Mouse (Mus musculus): ENCODE results near the gene Mrps34. TPM values are rescaled to one million over a fixed set of nuclear protein-coding genes. Genes with fewer than 3 reads are reported as not detected.

Mrps34 gene
- polyA plus RNA-seq (2017; shearing (Covaris generic)): 54.0 TPM

GRCm38 (mm10) chr17:24894995-24895547 lies at the start of gene Mrps34, which contains the start of gene Eme2:
Mrps34 (plus strand) TSS chr17:24895116.
Eme2 (minus strand) TSS chr17:24895087.

GRCm38 (mm10) chr17:24850065-24850772 lies 44.7 kb upstream of the Mrps34 start, which contains the start of gene Fahd1:
Fahd1 (minus strand) TSS chr17:24850364.

GRCm38 (mm10) chr17:24865776-24866175 lies 29.1 kb upstream of the Mrps34 start, which contains the start of gene Igfals:
Igfals (plus strand) TSS chr17:24865997.

GRCm38 (mm10) chr17:24886134-24886931 lies 8.6 kb upstream of the Mrps34 start, which contains the start of the genes Nubp2 and Spsb3:
Nubp2 (minus strand) TSS chr17:24886349.
Spsb3 (plus strand) TSS chr17:24886643.

GRCm38 (mm10) chr17:24896241-24896992 lies 1.5 kb downstream of the Mrps34 start, which contains the start of gene Nme3:
Nme3 (plus strand) TSS chr17:24896500.

GRCm38 (mm10) chr17:24936259-24937237 lies 41.6 kb downstream of the Mrps34 start, which contains the start of gene Mapk8ip3:
Mapk8ip3 (minus strand) TSS chr17:24936977.

Other genes starting within 250 kb of the Mrps34 start
- not detected for gene Slc9a3r2, start 244.8 kb upstream of the Mrps34 start, polyA plus RNA-seq (2017; shearing (Covaris generic))
- not detected for gene Npw, start 236.7 kb upstream of the Mrps34 start, polyA plus RNA-seq (2017; shearing (Covaris generic))
- 3.2 TPM for gene Zfp598, start 225.4 kb upstream of the Mrps34 start, polyA plus RNA-seq (2017; shearing (Covaris generic))
- 0.68 TPM for gene Syngr3, start 205.2 kb upstream of the Mrps34 start, polyA plus RNA-seq (2017; shearing (Covaris generic))
- gene Gfer, start 199.0 kb upstream of the Mrps34 start, polyA plus RNA-seq (2017; shearing (Covaris generic)): 12.2 TPM
- gene Noxo1, start 198.9 kb upstream of the Mrps34 start, polyA plus RNA-seq (2017; shearing (Covaris generic)): 3.8 TPM
- gene Tbl3, start 187.5 kb upstream of the Mrps34 start, polyA plus RNA-seq (2017; shearing (Covaris generic)): 67.3 TPM
- not detected for gene Rnf151, start 177.1 kb upstream of the Mrps34 start, polyA plus RNA-seq (2017; shearing (Covaris generic))
- gene Rps2, start 177.0 kb upstream of the Mrps34 start, polyA plus RNA-seq (2017; shearing (Covaris generic)): 723 TPM
- 245 TPM for gene Ndufb10, start 170.6 kb upstream of the Mrps34 start, polyA plus RNA-seq (2017; shearing (Covaris generic))
- not detected for gene Rpl3l, start 167.3 kb upstream of the Mrps34 start, polyA plus RNA-seq (2017; shearing (Covaris generic))
- 12.1 TPM for gene Msrb1, start 158.5 kb upstream of the Mrps34 start, polyA plus RNA-seq (2017; shearing (Covaris generic))
- gene Hs3st6, start 142.1 kb upstream of the Mrps34 start, polyA plus RNA-seq (2017; shearing (Covaris generic)): not detected
- not detected for gene Meiob, start 90.8 kb upstream of the Mrps34 start, polyA plus RNA-seq (2017; shearing (Covaris generic))
- gene Hagh, start 55.0 kb upstream of the Mrps34 start, polyA plus RNA-seq (2017; shearing (Covaris generic)): 43.8 TPM
- gene Fahd1, start 44.8 kb upstream of the Mrps34 start, polyA plus RNA-seq (2017; shearing (Covaris generic)): 3.7 TPM
- gene Igfals, start 29.1 kb upstream of the Mrps34 start, polyA plus RNA-seq (2017; shearing (Covaris generic)): not detected
- gene Nubp2, start 8.8 kb upstream of the Mrps34 start, polyA plus RNA-seq (2017; shearing (Covaris generic)): 118 TPM
- gene Spsb3, start 8.5 kb upstream of the Mrps34 start, polyA plus RNA-seq (2017; shearing (Covaris generic)): 64.4 TPM
- 62.4 TPM for gene Eme2, start within 50 bp of the Mrps34 start, polyA plus RNA-seq (2017; shearing (Covaris generic))
- gene Nme3, start 1.4 kb downstream of the Mrps34 start, polyA plus RNA-seq (2017; shearing (Covaris generic)): 69.0 TPM
- 67.7 TPM for gene Mapk8ip3, start 41.9 kb downstream of the Mrps34 start, polyA plus RNA-seq (2017; shearing (Covaris generic))
- 37.8 TPM for gene Jpt2, start 65.6 kb downstream of the Mrps34 start, polyA plus RNA-seq (2017; shearing (Covaris generic))
- gene Cramp1l, start 120.7 kb downstream of the Mrps34 start, polyA plus RNA-seq (2017; shearing (Covaris generic)): 5.3 TPM
- gene Ift140, start 121.0 kb downstream of the Mrps34 start, polyA plus RNA-seq (2017; shearing (Covaris generic)): 33.4 TPM
- 1.5 TPM for gene Tmem204, start 188.5 kb downstream of the Mrps34 start, polyA plus RNA-seq (2017; shearing (Covaris generic))
- 32.2 TPM for gene Telo2, start 220.9 kb downstream of the Mrps34 start, polyA plus RNA-seq (2017; shearing (Covaris generic))
- not detected for gene Ptx4, start 225.6 kb downstream of the Mrps34 start, polyA plus RNA-seq (2017; shearing (Covaris generic))
- gene Clcn7, start 238.3 kb downstream of the Mrps34 start, polyA plus RNA-seq (2017; shearing (Covaris generic)): 49.3 TPM

Measured in inflammation-experienced regulatory T-cells, adult 16 weeks (primary cell).